Mouse (Mus musculus): ENCODE data around the gene Grb14. TPM values are rescaled to one million over a fixed set of nuclear protein-coding genes. Genes with fewer than 3 reads are reported as not detected.

Gene Grb14
- total and polyA plus RNA-seq, 3 experiments = not detected

- Histone ChIP-seq H3K27ac (ENCODE audit: control insufficient read depth, low read depth, low read length) (no peak overlapping the region), H3K4me1 (ENCODE audit: control insufficient read depth in 1 of 2, insufficient read depth in 2 of 2, low read length in 2 of 2) (no peaks in the 10 kb centered on the region), H3K36me3 (ENCODE audit: control insufficient read depth in 1 of 2, insufficient read depth in 2 of 2, low read length in 2 of 2) (no peaks in the 10 kb centered on the region), H3K9me3 (replicated peaks; ENCODE audit: insufficient read depth, low read length) (no peaks in the 10 kb centered on the region), H3K27me3 (ENCODE audit: control insufficient read depth in 1 of 2, insufficient read depth in 2 of 2, low read length in 2 of 2) (no peaks in the 10 kb centered on the region; a peak in 1 of 4 replicates), H3K79me2 (ENCODE audit: control insufficient read depth, insufficient read depth, low read length, poor library complexity) (no peaks in the 10 kb centered on the region), H3K9ac (ENCODE audit: control insufficient read depth, low read depth, low read length, poor library complexity, severe bottlenecking) (no peak overlapping the region), H3K4me3 (ENCODE audit: control insufficient read depth in 1 of 2, insufficient read depth in 1 of 2, low read depth in 2 of 2, low read length in 2 of 2) (no peak overlapping the region)
- DNase-seq (ENCODE audit: low read depth, low spot score) = no peak
- TF ChIP-seq MAFK (IDR thresholded peaks at IDR 0.05; ENCODE audit: borderline replicate concordance, low read depth, low read length) = no peak
- TF ChIP-seq BHLHE40 (IDR thresholded peaks at IDR 0.05; ENCODE audit: borderline replicate concordance, low read depth, low read length) = no peak
- TF ChIP-seq UBTF (IDR thresholded peaks at IDR 0.05; ENCODE audit: borderline replicate concordance, insufficient read depth, low read depth, low read length) = no peak
- TF ChIP-seq ELF1 (IDR thresholded peaks at IDR 0.05; ENCODE audit: low read depth, low read length) = no peak
- TF ChIP-seq MXI1 (IDR thresholded peaks at IDR 0.05; ENCODE audit: low read depth, low read length) = no peak
- TF ChIP-seq RCOR1 (IDR thresholded peaks at IDR 0.05; ENCODE audit: low read depth, low read length) = no peak
- TF ChIP-seq ZC3H11A (IDR thresholded peaks at IDR 0.05; ENCODE audit: low read depth, low read length) = no peak
- TF ChIP-seq SIN3A (IDR thresholded peaks at IDR 0.05; ENCODE audit: low read length) = no peak
Observed at GRCm38 (mm10) chr2:64974549-64974948, 50.2 kb downstream of the Grb14 start.

GRCm38 (mm10) chr2:64973819-64974441, 50.9 kb downstream of the Grb14 start:
- no peak overlapping the region for H3K9ac ChIP-seq (ENCODE audit: control insufficient read depth, low read depth, low read length, poor library complexity, severe bottlenecking)
- TF ChIP-seq ZKSCAN1 (IDR thresholded peaks at IDR 0.05; ENCODE audit: low read depth, low read length) = no peak
- no peak for TF ChIP-seq CHD1 (IDR thresholded peaks at IDR 0.05; ENCODE audit: low read depth, low read length)
- no peak for TF ChIP-seq TCF12 (IDR thresholded peaks at IDR 0.05; ENCODE audit: low read depth, low read length)
- TF ChIP-seq POLR2AphosphoS5 (IDR thresholded peaks at IDR 0.05; ENCODE audit: borderline replicate concordance, low read depth, low read length) = no peak
- TF ChIP-seq MYC (IDR thresholded peaks at IDR 0.05; ENCODE audit: low read depth, low read length) = no peak
- no peak for TF ChIP-seq MAX (IDR thresholded peaks at IDR 0.05; ENCODE audit: low read length)
- no peak for TF ChIP-seq HCFC1 (IDR thresholded peaks at IDR 0.05; ENCODE audit: low read depth, low read length)
- TF ChIP-seq NRF1 (IDR thresholded peaks at IDR 0.05; ENCODE audit: insufficient read depth, low read depth, low read length, poor library complexity, severe bottlenecking) = no peak
- TF ChIP-seq ZNF384 (IDR thresholded peaks at IDR 0.05; ENCODE audit: low read depth, low read length) = no peak
- TF ChIP-seq MAZ (IDR thresholded peaks at IDR 0.05; ENCODE audit: low read depth, low read length) = no peak
- no peak for TF ChIP-seq SMC3 (IDR thresholded peaks at IDR 0.05; ENCODE audit: low read depth, low read length)
- TF ChIP-seq RCOR1 (IDR thresholded peaks at IDR 0.05; ENCODE audit: low read depth, low read length) = no peak
- no peak for TF ChIP-seq SIN3A (IDR thresholded peaks at IDR 0.05; ENCODE audit: low read length)
- TF ChIP-seq USF1 (IDR thresholded peaks at IDR 0.05; ENCODE audit: low read depth, low read length) = no peak
- TF ChIP-seq MAFK (IDR thresholded peaks at IDR 0.05; ENCODE audit: borderline replicate concordance, low read depth, low read length) = no peak
- TF ChIP-seq MYB (IDR thresholded peaks at IDR 0.05; ENCODE audit: low read depth, low read length) = no peak
- TF ChIP-seq UBTF (IDR thresholded peaks at IDR 0.05; ENCODE audit: borderline replicate concordance, insufficient read depth, low read depth, low read length) = no peak
- no peak for TF ChIP-seq TBP (IDR thresholded peaks at IDR 0.05; ENCODE audit: low read depth, low read length)
- no peak for DNase-seq (ENCODE audit: low read depth, low spot score)
- H3K27me3 ChIP-seq (ENCODE audit: control insufficient read depth in 1 of 2, insufficient read depth in 2 of 2, low read length in 2 of 2) = no peaks in the 10 kb centered on the region; a peak in 1 of 4 replicates
- H3K4me1 ChIP-seq (ENCODE audit: control insufficient read depth in 1 of 2, insufficient read depth in 2 of 2, low read length in 2 of 2) = no peaks in the 10 kb centered on the region
- no peaks in the 10 kb centered on the region for H3K79me2 ChIP-seq (ENCODE audit: control insufficient read depth, insufficient read depth, low read length, poor library complexity)
- no peaks in the 10 kb centered on the region for H3K36me3 ChIP-seq (ENCODE audit: control insufficient read depth in 1 of 2, insufficient read depth in 2 of 2, low read length in 2 of 2)
- H3K4me3 ChIP-seq (ENCODE audit: control insufficient read depth in 1 of 2, insufficient read depth in 1 of 2, low read depth in 2 of 2, low read length in 2 of 2) = no peak overlapping the region
- H3K9me3 ChIP-seq (replicated peaks; ENCODE audit: insufficient read depth, low read length) = no peaks in the 10 kb centered on the region
- no peak overlapping the region for H3K27ac ChIP-seq (ENCODE audit: control insufficient read depth, low read depth, low read length)

Data from MEL (cell line).